Mouse (Mus musculus): ENCODE data around the gene Oaz1. TPM values are rescaled to one million over a fixed set of nuclear protein-coding genes. Genes with fewer than 3 reads are reported as not detected.

Oaz1 gene
- polyA plus RNA-seq, 1 experiment from 2014 or later, result 1,556 TPM

GRCm38 (mm10) chr10:80793803-80794202 lies 32.7 kb upstream of the Oaz1 start:
- no peak overlapping the region for H3K27ac ChIP-seq
- H3K4me3 ChIP-seq (replicated peaks), result no peak overlapping the region
- 71% methylated on average over 4 of the region's 4 CpGs for WGBS
- H3K27me3 ChIP-seq (replicated peaks), result no peaks in the 10 kb centered on the region
- H3K9ac ChIP-seq, result no peak overlapping the region
- H3K4me1 ChIP-seq, result peaks cover 17% of the 10 kb centered on the region
- H3K36me3 ChIP-seq, result peaks cover 48% of the 10 kb centered on the region
- no peaks in the 10 kb centered on the region for H3K9me3 ChIP-seq
- H3K4me2 ChIP-seq, result no peak overlapping the region
- ATAC-seq (ENCODE audit: insufficient read depth, low FRiP score, low read depth), result no peak

GRCm38 (mm10) chr10:80794750-80795149 lies 31.7 kb upstream of the Oaz1 start:
- peaks cover 40% of the 10 kb centered on the region for H3K36me3 ChIP-seq
- H3K27me3 ChIP-seq (replicated peaks), result no peaks in the 10 kb centered on the region
- no peak overlapping the region for H3K4me2 ChIP-seq
- H3K27ac ChIP-seq, result no peak overlapping the region
- no peak overlapping the region for H3K9ac ChIP-seq
- H3K4me3 ChIP-seq (replicated peaks), result no peak overlapping the region
- no peak for ATAC-seq (ENCODE audit: insufficient read depth, low FRiP score, low read depth)
- H3K4me1 ChIP-seq, result peaks cover 20% of the 10 kb centered on the region
- WGBS, result 87% methylated on average over 8 of the region's 8 CpGs
- H3K9me3 ChIP-seq, result no peaks in the 10 kb centered on the region

GRCm38 (mm10) chr10:80796307-80796848 lies 30.1 kb upstream of the Oaz1 start:
- no peaks in the 10 kb centered on the region for H3K27me3 ChIP-seq (replicated peaks)
- no peak overlapping the region for H3K27ac ChIP-seq
- peak overlapping the region; percentile 79 for H3K4me3 ChIP-seq (replicated peaks)
- no peaks in the 10 kb centered on the region for H3K9me3 ChIP-seq
- ATAC-seq (ENCODE audit: insufficient read depth, low FRiP score, low read depth), result no peak
- peaks cover 27% of the 10 kb centered on the region for H3K4me1 ChIP-seq
- peak overlapping the region; percentile 84 for H3K4me2 ChIP-seq
- WGBS, result 82% methylated on average over 9 of the region's 9 CpGs
- H3K36me3 ChIP-seq, result peaks cover 30% of the 10 kb centered on the region
- H3K9ac ChIP-seq, result no peak overlapping the region

GRCm38 (mm10) chr10:80797186-80798149 lies 29.0 kb upstream of the Oaz1 start:
- 1% methylated on average over 59 of the region's 59 CpGs for WGBS

GRCm38 (mm10) chr10:80798150-80799006 lies 28.1 kb upstream of the Oaz1 start, which contains the start of the genes Sf3a2 and Plekhj1:
Gene Sf3a2, plus strand, starts transcription at chr10:80798198.
Gene Plekhj1, minus strand, starts transcription at chr10:80798626.
- H3K9me3 ChIP-seq, result no peaks in the 10 kb centered on the region
- peak within 1 kb of the TSS; percentile 79 for H3K4me3 ChIP-seq (replicated peaks)
- WGBS, result under 1% methylated on average over 104 of the region's 104 CpGs
- H3K4me2 ChIP-seq, result peak within 1 kb of the TSS; percentile 84
- H3K36me3 ChIP-seq, result peaks cover 41% of the 10 kb centered on the region
- no peaks in the 10 kb centered on the region for H3K27me3 ChIP-seq (replicated peaks)
- ATAC-seq (ENCODE audit: insufficient read depth, low FRiP score, low read depth), result peak; percentile 92
- peaks cover 20% of the 10 kb centered on the region for H3K4me1 ChIP-seq
- H3K9ac ChIP-seq, result peak within 1 kb of the TSS; percentile 97
- H3K27ac ChIP-seq, result peak within 1 kb of the TSS; percentile 99

More at GRCm38 (mm10) chr10:80797186-80798149, 29.0 kb upstream of the Oaz1 start:
- Histone ChIP-seq H3K4me3 (replicated peaks) (peak overlapping the region; percentile 79), H3K27ac (peak overlapping the region; percentile 99), H3K9ac (peak overlapping the region; percentile 84), H3K36me3 (peaks cover 35% of the 10 kb centered on the region), H3K27me3 (replicated peaks) (no peaks in the 10 kb centered on the region), H3K4me1 (peaks cover 21% of the 10 kb centered on the region), H3K9me3 (no peaks in the 10 kb centered on the region), H3K4me2 (peak overlapping the region; percentile 84)
- ATAC-seq (ENCODE audit: insufficient read depth, low FRiP score, low read depth), result peak; percentile 70

GRCm38 (mm10) chr10:80799070-80799566 lies 27.3 kb upstream of the Oaz1 start:
- no peaks in the 10 kb centered on the region for H3K9me3 ChIP-seq
- peaks cover 47% of the 10 kb centered on the region for H3K36me3 ChIP-seq
- H3K9ac ChIP-seq, result peak overlapping the region; percentile 97
- H3K27me3 ChIP-seq (replicated peaks), result no peaks in the 10 kb centered on the region
- H3K27ac ChIP-seq, result peak overlapping the region; percentile 99
- H3K4me1 ChIP-seq, result peaks cover 20% of the 10 kb centered on the region
- peak overlapping the region; percentile 81 for H3K4me2 ChIP-seq
- ATAC-seq (ENCODE audit: insufficient read depth, low FRiP score, low read depth), result no peak
- H3K4me3 ChIP-seq (replicated peaks), result peak overlapping the region; percentile 79
- under 1% methylated on average over 18 of the region's 18 CpGs for WGBS

GRCm38 (mm10) chr10:80802204-80802912 lies 24.1 kb upstream of the Oaz1 start:
- Histone ChIP-seq H3K36me3 (peaks cover 42% of the 10 kb centered on the region), H3K4me2 (no peak overlapping the region), H3K4me1 (peaks cover 30% of the 10 kb centered on the region), H3K9ac (no peak overlapping the region), H3K4me3 (replicated peaks) (no peak overlapping the region), H3K27me3 (replicated peaks) (no peaks in the 10 kb centered on the region), H3K9me3 (no peaks in the 10 kb centered on the region), H3K27ac (no peak overlapping the region)
- ATAC-seq (ENCODE audit: insufficient read depth, low FRiP score, low read depth), result no peak
- WGBS, result 90% methylated on average over 10 of the region's 10 CpGs

GRCm38 (mm10) chr10:80802996-80803395 lies 23.5 kb upstream of the Oaz1 start:
- Histone ChIP-seq H3K36me3 (peaks cover 42% of the 10 kb centered on the region), H3K9ac (no peak overlapping the region), H3K4me3 (replicated peaks) (no peak overlapping the region), H3K4me2 (no peak overlapping the region), H3K4me1 (peaks cover 35% of the 10 kb centered on the region), H3K27me3 (replicated peaks) (peaks cover 1% of the 10 kb centered on the region; the same call in 1 of the 2 replicates), H3K9me3 (no peaks in the 10 kb centered on the region), H3K27ac (no peak overlapping the region)
- no peak for ATAC-seq (ENCODE audit: insufficient read depth, low FRiP score, low read depth)
- WGBS, result 78% methylated on average over 3 of the region's 3 CpGs

GRCm38 (mm10) chr10:80804340-80804739 lies 22.1 kb upstream of the Oaz1 start:
- peaks cover 14% of the 10 kb centered on the region; the same call in 1 of the 2 replicates for H3K27me3 ChIP-seq (replicated peaks)
- H3K9ac ChIP-seq, result no peak overlapping the region
- WGBS, result 91% methylated on average over 2 of the region's 2 CpGs
- no peaks in the 10 kb centered on the region for H3K9me3 ChIP-seq
- no peak for ATAC-seq (ENCODE audit: insufficient read depth, low FRiP score, low read depth)
- no peak overlapping the region for H3K27ac ChIP-seq
- H3K4me1 ChIP-seq, result peaks cover 49% of the 10 kb centered on the region
- H3K4me2 ChIP-seq, result no peak overlapping the region
- no peak overlapping the region for H3K4me3 ChIP-seq (replicated peaks)
- peaks cover 42% of the 10 kb centered on the region for H3K36me3 ChIP-seq

- WGBS, result 67% methylated on average over 6 of the region's 6 CpGs
- H3K27me3 ChIP-seq (replicated peaks), result peaks cover 15% of the 10 kb centered on the region; the same call in 1 of the 2 replicates
- no peak within 1 kb of the TSS for H3K27ac ChIP-seq
- no peak within 1 kb of the TSS; the same call in 1 of the 2 replicates for H3K4me2 ChIP-seq
- peaks cover 46% of the 10 kb centered on the region for H3K4me1 ChIP-seq
- no peak for ATAC-seq (ENCODE audit: insufficient read depth, low FRiP score, low read depth)
- no peak within 1 kb of the TSS for H3K4me3 ChIP-seq (replicated peaks)
- peaks cover 42% of the 10 kb centered on the region for H3K36me3 ChIP-seq
- no peak within 1 kb of the TSS for H3K9ac ChIP-seq
- no peaks in the 10 kb centered on the region for H3K9me3 ChIP-seq
Observed at GRCm38 (mm10) chr10:80804916-80805315, 21.5 kb upstream of the Oaz1 start, which contains the start of gene Amh. Gene Amh, plus strand, starts transcription at chr10:80805243.

- Histone ChIP-seq H3K4me3 (replicated peaks) (no peak overlapping the region), H3K9me3 (no peaks in the 10 kb centered on the region), H3K36me3 (peaks cover 42% of the 10 kb centered on the region), H3K9ac (no peak overlapping the region), H3K27ac (no peak overlapping the region), H3K4me1 (peaks cover 45% of the 10 kb centered on the region), H3K4me2 (no peak overlapping the region), H3K27me3 (replicated peaks) (peaks cover 18% of the 10 kb centered on the region; the same call in 1 of the 2 replicates)
- no peak for ATAC-seq (ENCODE audit: insufficient read depth, low FRiP score, low read depth)
- 67% methylated on average over 5 of the region's 5 CpGs for WGBS
Observed at GRCm38 (mm10) chr10:80805322-80805721, 21.1 kb upstream of the Oaz1 start.

All from stomach, embryonic 15.5 days (tissue).